Mouse (Mus musculus): ENCODE measurements around the gene Rad51b. TPM values are rescaled to one million over a fixed set of nuclear protein-coding genes. Genes with fewer than 3 reads are reported as not detected.

Rad51b gene
- polyA plus RNA-seq, 1 experiment from 2014 or later: 7.7 TPM

DNA sequence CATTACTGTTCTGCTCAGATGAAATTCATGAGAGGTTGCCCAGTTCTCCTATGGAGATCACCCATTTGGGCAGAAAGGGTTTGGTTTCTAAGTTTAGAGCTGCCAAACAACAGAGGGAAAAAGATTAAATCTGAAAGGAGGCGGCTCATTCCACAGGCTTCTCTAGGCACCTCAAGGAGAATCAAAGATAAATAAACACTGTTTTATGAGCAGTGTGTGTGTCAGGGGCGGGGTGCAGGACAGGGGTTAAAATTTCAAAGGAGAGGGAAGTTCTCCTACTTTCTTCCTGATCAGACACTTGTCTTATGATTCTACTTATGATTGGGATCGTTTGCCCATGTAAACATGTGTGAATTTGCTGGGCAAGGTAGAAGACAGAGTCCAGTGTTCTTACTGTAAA is 166.3 kb downstream of the Rad51b start:
- no peak overlapping the region for H3K4me2 ChIP-seq (replicated peaks)
- 52% methylated on average over 3 of the region's 3 CpGs for WGBS

DNA sequence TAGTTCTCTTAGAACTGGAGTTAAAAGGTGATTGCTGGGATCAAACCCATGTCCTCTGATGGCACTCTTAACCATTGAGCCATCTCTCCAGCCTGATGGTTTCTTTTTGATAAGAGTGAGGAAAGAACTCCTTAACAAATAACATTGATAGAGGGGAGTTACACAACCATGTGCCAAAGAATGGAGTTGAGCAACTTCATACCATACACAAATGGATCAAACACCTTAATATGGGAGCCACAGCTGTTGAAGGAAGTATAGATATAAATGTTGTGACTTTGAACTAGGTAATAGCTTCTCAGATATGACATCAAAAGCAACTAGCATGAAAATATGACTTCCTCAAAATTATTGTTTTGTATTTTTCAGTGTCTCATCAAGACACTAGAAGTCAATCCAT is 173.0 kb downstream of the Rad51b start:
- Histone ChIP-seq H3K36me3 (no peaks in the 10 kb centered on the region), H3K27me3 (no peaks in the 10 kb centered on the region), H3K4me1 (no peaks in the 10 kb centered on the region), H3K9ac (no peak overlapping the region), H3K4me2 (replicated peaks) (no peak overlapping the region), H3K9me3 (no peaks in the 10 kb centered on the region), H3K27ac (no peak overlapping the region), H3K4me3 (no peak overlapping the region)
- no peak for ATAC-seq (ENCODE audit: insufficient number of reproducible peaks, insufficient read depth, low FRiP score, low TSS enrichment)

More for the DNA sequence above, 166.3 kb downstream of the Rad51b start:
- no peak for ATAC-seq (ENCODE audit: insufficient number of reproducible peaks, insufficient read depth, low FRiP score, low TSS enrichment)
- no peaks in the 10 kb centered on the region for H3K4me1 ChIP-seq
- no peak overlapping the region for H3K27ac ChIP-seq
- H3K27me3 ChIP-seq: no peaks in the 10 kb centered on the region
- H3K9me3 ChIP-seq: no peaks in the 10 kb centered on the region
- no peak overlapping the region for H3K9ac ChIP-seq
- no peak overlapping the region for H3K4me3 ChIP-seq
- H3K36me3 ChIP-seq: no peaks in the 10 kb centered on the region

DNA sequence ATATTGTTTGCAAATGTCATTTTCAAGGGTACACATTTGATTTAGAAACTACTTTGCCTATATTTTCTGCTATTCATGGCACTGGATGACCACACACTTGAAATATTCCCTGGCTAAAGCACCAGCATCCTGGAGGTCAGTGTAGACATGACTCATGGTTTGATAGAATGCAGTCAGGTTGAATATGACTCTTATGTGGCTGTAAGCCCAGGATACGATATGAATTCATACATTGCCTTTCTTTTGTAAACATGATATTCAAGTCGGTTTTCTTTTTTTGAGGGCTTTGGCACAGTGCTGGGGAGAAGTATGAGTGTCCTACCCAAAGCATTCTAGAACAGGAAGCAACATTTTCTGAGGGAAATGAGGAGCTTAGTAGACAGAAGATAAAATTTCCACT is 174.8 kb downstream of the Rad51b start:
- Histone ChIP-seq H3K36me3 (no peaks in the 10 kb centered on the region), H3K27me3 (no peaks in the 10 kb centered on the region), H3K4me2 (replicated peaks) (no peak overlapping the region), H3K9ac (no peak overlapping the region), H3K27ac (no peak overlapping the region), H3K9me3 (no peaks in the 10 kb centered on the region), H3K4me1 (peaks cover 6% of the 10 kb centered on the region; the same call in 1 of the 2 replicates), H3K4me3 (no peak overlapping the region)
- ATAC-seq (ENCODE audit: insufficient number of reproducible peaks, insufficient read depth, low FRiP score, low TSS enrichment): no peak
- WGBS: 86% methylated on average over 2 of the region's 2 CpGs

DNA sequence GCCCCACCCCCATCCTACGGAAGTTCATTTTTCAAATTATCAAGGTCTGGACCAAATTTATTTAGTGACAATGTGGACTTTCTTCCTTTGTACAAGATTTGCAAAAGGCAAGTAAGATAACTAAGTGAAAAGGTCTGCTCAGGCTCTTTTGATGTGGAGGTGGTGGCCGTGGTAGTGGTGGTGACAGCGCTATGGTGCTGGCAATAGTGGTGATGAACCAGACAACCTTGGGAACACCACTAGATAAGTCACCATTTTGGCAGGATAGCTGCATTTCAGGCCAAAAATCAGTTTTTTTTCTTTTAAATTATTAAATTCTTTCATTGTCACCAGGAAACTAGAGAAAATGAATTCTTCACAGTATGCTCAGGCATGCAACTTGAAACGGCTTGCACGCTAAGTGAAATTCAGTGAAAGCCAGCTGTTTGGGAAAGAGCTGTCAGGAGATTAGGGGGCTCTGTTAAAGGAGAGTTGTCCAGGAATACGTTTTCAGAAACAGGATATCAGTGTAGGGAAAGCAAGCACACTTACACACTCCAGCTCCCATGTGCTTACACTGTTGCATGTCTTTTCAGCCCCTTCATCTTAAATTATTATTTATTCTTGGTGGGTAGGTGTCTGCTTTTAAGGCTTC is 179.4 kb downstream of the Rad51b start:
- no peaks in the 10 kb centered on the region for H3K9me3 ChIP-seq
- H3K4me2 ChIP-seq (replicated peaks): no peak overlapping the region
- WGBS: 45% methylated on average over 6 of the region's 6 CpGs
- H3K27me3 ChIP-seq: no peaks in the 10 kb centered on the region
- ATAC-seq (ENCODE audit: insufficient number of reproducible peaks, insufficient read depth, low FRiP score, low TSS enrichment): peak; percentile 47; the same call in 1 of the 2 replicates
- H3K9ac ChIP-seq: no peak overlapping the region
- H3K4me3 ChIP-seq: no peak overlapping the region
- no peaks in the 10 kb centered on the region for H3K36me3 ChIP-seq
- H3K27ac ChIP-seq: peak overlapping the region; percentile 73
- peaks cover 16% of the 10 kb centered on the region for H3K4me1 ChIP-seq

DNA sequence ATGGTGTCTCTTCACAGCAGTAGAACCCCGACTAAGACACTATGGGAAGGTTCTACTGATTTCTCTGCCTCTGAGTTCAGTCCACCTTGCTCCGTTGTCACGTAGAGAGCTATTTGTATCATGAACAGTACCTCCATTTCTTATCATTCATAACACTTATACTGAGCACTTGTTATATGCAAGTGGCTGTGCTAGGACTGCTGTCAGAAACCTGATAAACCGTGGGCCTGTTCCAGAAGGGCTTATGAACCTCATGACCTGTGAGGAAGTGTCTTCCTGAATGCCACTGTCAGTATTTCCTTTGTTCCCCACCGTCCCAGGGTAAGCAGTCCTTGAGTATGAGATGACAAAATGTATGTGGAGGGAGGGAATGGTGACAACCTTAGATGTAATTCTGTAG is 181.7 kb downstream of the Rad51b start:
- Histone ChIP-seq H3K27me3 (no peaks in the 10 kb centered on the region), H3K4me3 (no peak overlapping the region), H3K4me1 (peaks cover 18% of the 10 kb centered on the region), H3K9ac (no peak overlapping the region), H3K9me3 (no peaks in the 10 kb centered on the region), H3K4me2 (replicated peaks) (no peak overlapping the region), H3K36me3 (no peaks in the 10 kb centered on the region), H3K27ac (no peak overlapping the region)
- 85% methylated on average over 5 of the region's 5 CpGs for WGBS
- no peak for ATAC-seq (ENCODE audit: insufficient number of reproducible peaks, insufficient read depth, low FRiP score, low TSS enrichment)

DNA sequence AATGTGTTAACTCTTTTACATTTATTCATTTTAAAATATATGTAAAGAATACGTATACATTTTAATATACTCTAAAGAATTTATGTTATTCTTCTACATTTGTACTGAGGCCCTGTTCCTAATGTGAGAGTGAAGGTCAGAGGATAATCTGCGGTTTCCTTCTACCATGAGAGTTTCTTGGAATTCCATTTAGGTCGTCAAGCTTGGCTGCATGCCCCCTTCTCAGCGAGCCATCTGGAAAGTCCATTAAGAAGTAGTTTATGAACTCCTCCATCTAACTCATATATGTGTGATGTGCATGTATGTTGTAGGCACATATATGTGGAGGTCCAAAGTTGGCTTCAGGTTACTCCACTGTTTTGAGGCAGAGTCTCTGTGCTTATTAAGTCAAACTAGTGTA is 188.4 kb downstream of the Rad51b start:
- no peak for ATAC-seq (ENCODE audit: insufficient number of reproducible peaks, insufficient read depth, low FRiP score, low TSS enrichment)
- 89% methylated on average over 4 of the region's 4 CpGs for WGBS
- Histone ChIP-seq H3K4me3 (no peak overlapping the region), H3K4me2 (replicated peaks) (no peak overlapping the region), H3K4me1 (peaks cover 4% of the 10 kb centered on the region; the same call in 1 of the 2 replicates), H3K9ac (no peak overlapping the region), H3K36me3 (no peaks in the 10 kb centered on the region), H3K27ac (no peak overlapping the region), H3K9me3 (no peaks in the 10 kb centered on the region), H3K27me3 (no peaks in the 10 kb centered on the region)

DNA sequence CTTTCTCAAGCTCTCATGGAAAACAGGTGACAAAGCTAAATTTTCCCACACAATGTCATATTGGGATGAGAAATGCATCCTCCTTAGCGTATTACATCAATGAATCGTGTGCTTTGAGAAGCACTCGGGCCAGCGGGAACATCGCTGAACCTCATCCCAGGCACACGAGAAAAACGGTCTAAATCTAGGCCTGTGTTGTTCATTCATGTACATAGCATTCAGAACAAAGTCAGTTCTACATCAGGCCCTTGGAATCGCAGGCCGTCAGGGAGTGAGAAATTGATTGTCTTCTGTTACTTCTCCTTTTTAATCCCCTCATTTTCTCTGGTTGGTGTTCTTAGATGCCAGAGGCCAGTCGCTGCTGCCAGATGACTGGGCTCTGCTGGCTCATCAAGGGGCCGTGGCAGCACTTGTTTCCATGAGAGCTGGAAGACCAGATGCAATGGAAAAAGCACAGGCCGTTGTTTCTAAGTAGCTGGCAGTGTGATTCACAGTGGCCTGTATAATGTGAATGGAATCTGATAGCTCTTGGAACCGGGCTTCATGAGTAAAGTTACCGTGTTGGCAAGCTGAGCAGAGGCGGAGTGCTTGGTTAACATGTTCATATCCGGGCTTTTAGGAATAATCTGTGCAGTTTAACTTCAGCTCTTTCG is 191.6 kb downstream of the Rad51b start:
- ATAC-seq (ENCODE audit: insufficient number of reproducible peaks, insufficient read depth, low FRiP score, low TSS enrichment): no peak
- WGBS: 73% methylated on average over 17 of the region's 17 CpGs
- no peaks in the 10 kb centered on the region for H3K27me3 ChIP-seq
- H3K4me2 ChIP-seq (replicated peaks): no peak overlapping the region
- H3K36me3 ChIP-seq: no peaks in the 10 kb centered on the region
- no peak overlapping the region for H3K9ac ChIP-seq
- H3K9me3 ChIP-seq: no peaks in the 10 kb centered on the region
- peaks cover 6% of the 10 kb centered on the region for H3K4me1 ChIP-seq
- H3K27ac ChIP-seq: peak overlapping the region; percentile 57
- H3K4me3 ChIP-seq: no peak overlapping the region

DNA sequence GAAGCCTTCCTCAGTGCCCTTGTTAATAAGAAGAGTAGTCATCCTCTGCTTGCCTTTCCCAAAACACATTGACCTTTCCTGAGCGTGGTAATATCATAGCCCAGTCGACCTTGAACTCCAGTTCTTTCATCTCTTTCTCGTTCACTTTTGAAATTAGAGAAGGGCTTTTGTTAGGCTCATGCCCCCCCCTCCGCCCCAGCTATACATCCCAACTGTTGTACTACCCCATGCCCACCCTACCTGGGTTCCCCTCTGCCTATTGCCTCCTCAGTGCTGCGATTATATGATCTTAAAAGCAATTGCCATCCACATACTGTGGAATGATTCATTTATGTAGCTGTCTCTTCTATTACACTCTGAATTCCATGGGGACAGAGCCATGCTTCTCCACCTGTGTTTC is 193.5 kb downstream of the Rad51b start:
- Histone ChIP-seq H3K9me3 (no peaks in the 10 kb centered on the region), H3K4me1 (peaks cover 6% of the 10 kb centered on the region), H3K36me3 (no peaks in the 10 kb centered on the region), H3K27ac (no peak overlapping the region; the same call in 1 of the 2 replicates), H3K4me3 (no peak overlapping the region), H3K9ac (no peak overlapping the region), H3K4me2 (replicated peaks) (no peak overlapping the region), H3K27me3 (no peaks in the 10 kb centered on the region)
- WGBS: 61% methylated on average over 5 of the region's 5 CpGs
- ATAC-seq (ENCODE audit: insufficient number of reproducible peaks, insufficient read depth, low FRiP score, low TSS enrichment): no peak

DNA sequence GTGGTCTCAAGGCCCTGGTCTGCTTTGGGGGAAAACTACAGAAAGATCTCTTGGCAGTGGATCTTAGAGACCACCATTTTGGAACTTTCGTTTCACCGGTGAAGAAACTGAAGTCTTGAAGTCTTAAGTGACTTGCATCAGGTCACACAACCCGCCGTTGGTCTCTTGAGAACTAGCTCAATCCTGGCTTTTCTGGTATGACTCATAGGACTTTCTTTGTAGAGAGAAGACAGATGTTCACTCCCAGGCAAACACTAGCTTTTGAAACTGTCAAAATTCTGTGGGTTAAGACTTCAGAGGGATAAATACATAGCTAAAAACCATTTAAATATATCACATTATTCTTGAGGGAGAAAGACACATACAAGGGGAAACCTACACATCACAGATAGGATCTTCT is 195.1 kb downstream of the Rad51b start:
- Histone ChIP-seq H3K4me3 (no peak overlapping the region), H3K36me3 (no peaks in the 10 kb centered on the region), H3K9me3 (no peaks in the 10 kb centered on the region), H3K9ac (no peak overlapping the region), H3K4me2 (replicated peaks) (no peak overlapping the region), H3K27me3 (no peaks in the 10 kb centered on the region), H3K27ac (no peak overlapping the region), H3K4me1 (peaks cover 6% of the 10 kb centered on the region)
- no peak for ATAC-seq (ENCODE audit: insufficient number of reproducible peaks, insufficient read depth, low FRiP score, low TSS enrichment)
- WGBS: 83% methylated on average over 4 of the region's 4 CpGs

DNA sequence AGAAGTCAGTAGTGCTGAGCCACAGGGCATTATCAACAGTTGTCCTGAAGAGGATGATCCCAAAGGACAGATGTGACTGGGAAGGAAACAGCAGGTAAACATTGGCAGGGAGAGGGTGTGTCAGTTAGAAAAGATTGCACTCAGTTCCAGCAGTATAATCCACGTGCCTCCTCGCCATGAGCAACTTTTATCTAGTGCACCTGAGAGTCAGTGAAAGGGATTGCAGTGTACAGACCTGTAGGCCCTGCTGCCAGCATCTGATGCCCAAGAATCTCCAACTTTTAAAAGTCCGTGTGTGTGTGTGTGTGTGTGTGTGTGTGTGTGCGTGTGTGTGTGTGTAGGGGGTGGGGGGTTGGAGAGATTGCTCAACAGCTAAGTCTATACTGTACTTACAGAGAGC is 195.5 kb downstream of the Rad51b start:
- Histone ChIP-seq H3K9me3 (no peaks in the 10 kb centered on the region), H3K4me1 (peaks cover 6% of the 10 kb centered on the region), H3K27me3 (no peaks in the 10 kb centered on the region), H3K9ac (no peak overlapping the region), H3K4me2 (replicated peaks) (no peak overlapping the region), H3K27ac (no peak overlapping the region), H3K4me3 (no peak overlapping the region), H3K36me3 (no peaks in the 10 kb centered on the region)
- 87% methylated on average over 4 of the region's 4 CpGs for WGBS
- ATAC-seq (ENCODE audit: insufficient number of reproducible peaks, insufficient read depth, low FRiP score, low TSS enrichment): no peak

DNA sequence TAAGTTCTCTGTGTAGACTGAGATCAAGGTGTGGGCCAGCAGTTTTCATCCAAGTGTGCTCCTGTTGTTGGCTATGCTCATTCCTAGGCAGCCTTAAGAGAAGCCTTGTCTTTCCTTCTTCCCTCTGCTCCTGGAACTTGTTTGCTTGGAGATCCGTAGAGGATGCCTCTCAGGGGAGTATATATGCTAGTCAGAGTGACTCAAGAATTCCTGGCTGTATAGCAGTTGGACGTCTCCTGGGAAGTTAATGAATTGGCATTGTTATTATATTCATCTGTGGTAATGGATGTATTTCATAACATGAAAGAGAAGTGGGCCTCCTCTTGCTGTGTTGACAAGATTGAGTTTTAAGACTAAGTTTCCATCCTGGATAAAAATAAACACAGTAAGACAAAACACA is 196.4 kb downstream of the Rad51b start:
- peaks cover 6% of the 10 kb centered on the region for H3K4me1 ChIP-seq
- WGBS: 40% methylated on average over 2 of the region's 2 CpGs
- no peaks in the 10 kb centered on the region for H3K9me3 ChIP-seq

DNA sequence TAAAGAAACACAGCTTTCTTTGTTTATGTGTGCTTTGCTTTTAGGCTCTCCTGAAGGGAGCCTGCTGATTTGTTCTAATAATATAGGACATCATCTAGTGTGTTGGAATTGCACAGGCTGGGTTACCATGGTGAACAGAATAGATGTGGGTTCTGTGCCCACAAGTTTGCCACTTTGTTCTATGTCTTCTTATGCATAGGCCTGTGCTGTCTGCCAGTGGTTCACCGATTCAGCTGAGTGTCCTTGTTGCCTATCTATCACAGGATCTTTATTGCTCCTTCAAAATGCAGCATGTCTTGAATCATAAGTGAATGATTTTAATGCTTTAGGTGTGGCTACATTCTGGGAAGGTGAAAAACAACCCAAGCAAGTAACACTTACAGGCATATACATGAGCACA is 201.2 kb downstream of the Rad51b start:
- ATAC-seq (ENCODE audit: insufficient number of reproducible peaks, insufficient read depth, low FRiP score, low TSS enrichment): no peak
- Histone ChIP-seq H3K9ac (no peak overlapping the region), H3K36me3 (no peaks in the 10 kb centered on the region), H3K9me3 (no peaks in the 10 kb centered on the region), H3K4me3 (no peak overlapping the region), H3K4me1 (no peaks in the 10 kb centered on the region; the same call in 1 of the 2 replicates), H3K27me3 (no peaks in the 10 kb centered on the region), H3K27ac (no peak overlapping the region), H3K4me2 (replicated peaks) (no peak overlapping the region)
- 84% methylated on average over 1 of the region's 1 CpGs for WGBS

More for the DNA sequence above, 196.4 kb downstream of the Rad51b start:
- no peak for ATAC-seq (ENCODE audit: insufficient number of reproducible peaks, insufficient read depth, low FRiP score, low TSS enrichment)
- H3K27ac ChIP-seq: no peak overlapping the region
- H3K4me3 ChIP-seq: no peak overlapping the region
- no peaks in the 10 kb centered on the region for H3K36me3 ChIP-seq
- H3K27me3 ChIP-seq: no peaks in the 10 kb centered on the region
- H3K9ac ChIP-seq: no peak overlapping the region
- H3K4me2 ChIP-seq (replicated peaks): no peak overlapping the region

Data from embryonic facial prominence, embryonic 12.5 days (tissue).